Mouse (Mus musculus) B cell, adult (primary cell): ENCODE results near the gene Adrb1. TPM values are rescaled to one million over a fixed set of nuclear protein-coding genes. Genes with fewer than 3 reads are reported as not detected.

ENCODE experiments used
- total RNA-seq: library from RNA; stranded (reverse); gene quantifications from 4 replicates; pipeline ENCODE4 v1.2.4, GENCODE M21; 2023; ENCODE audit not compliant: inconsistent age

Adrb1 gene
- 0.29 to 0.45 TPM in 2 of 4 replicates, not detected in the others for total RNA-seq

GRCm38 (mm10) chr19:56721387-56722211 is at the start of gene Adrb1:
Gene Adrb1, plus strand, starts transcription at chr19:56722199.

Other genes with a start within 250 kb of the Adrb1 start
- gene Dclre1a, start 174.0 kb upstream of the Adrb1 start, total RNA-seq: 3.7 to 6.6 TPM (median 4.9 TPM) in 4 replicates
- gene Nhlrc2, start 173.9 kb upstream of the Adrb1 start, total RNA-seq: 17.8 to 23.4 TPM (median 22.5 TPM) in 4 replicates
- 28.8 to 35.7 TPM (median 32.1 TPM) in 4 replicates for gene Ccdc186, start 100.0 kb downstream of the Adrb1 start, total RNA-seq
- gene Tdrd1, start 104.0 kb downstream of the Adrb1 start, total RNA-seq: not detected in 4 replicates
- gene Vwa2, start 152.1 kb downstream of the Adrb1 start, total RNA-seq: not detected in 4 replicates